Mouse (Mus musculus): ENCODE data around the gene Zfand4.

DNA sequence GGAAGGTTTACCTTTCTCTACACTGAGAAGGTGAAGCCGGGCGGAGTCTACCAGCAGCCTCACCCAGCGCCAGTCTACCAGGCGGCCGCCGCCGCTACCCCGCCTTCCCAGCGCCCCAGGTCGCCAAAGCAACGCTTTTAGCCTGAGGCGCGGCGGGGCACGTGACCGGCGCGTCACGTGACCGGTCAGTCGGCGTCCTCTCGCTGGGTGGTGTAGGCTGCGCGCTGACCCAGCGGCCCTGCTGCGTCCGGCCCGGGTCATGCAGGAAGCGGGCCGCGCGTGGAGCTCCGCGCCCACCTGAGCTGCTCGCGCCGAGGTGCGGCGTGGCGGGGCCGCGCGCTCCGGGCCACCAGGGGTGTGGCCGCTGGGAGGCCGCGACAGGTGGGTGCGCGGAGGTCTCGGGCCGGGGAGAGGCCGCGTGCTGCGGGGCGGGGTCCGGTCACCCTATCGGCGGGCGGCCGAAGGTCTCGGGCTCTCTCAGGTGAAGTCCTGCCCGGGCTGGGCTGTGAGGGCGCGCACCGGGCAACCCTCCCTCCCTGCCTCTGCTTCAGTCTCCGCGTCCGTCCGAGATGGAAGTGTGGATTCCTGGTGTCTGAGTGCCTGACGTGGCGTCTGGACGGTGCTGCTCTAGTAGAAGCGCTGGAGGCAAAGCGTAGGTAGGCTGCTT, 73.9 kb downstream of the Zfand4 start, which contains the start of gene March8:
- TF ChIP-seq CTCF (conservative IDR thresholded peaks at IDR 0.05; ENCODE audit: insufficient read depth, insufficient read length, low read depth, low read length) (no peak), POLR2A (IDR thresholded peaks at IDR 0.05; ENCODE audit: low read depth, low read length) (peak; percentile 30)
